Mouse (Mus musculus) layer of hippocampus, adult 9-11 months (tissue): Measurements from ENCODE around the gene Cdh23.
A peak's percentile ranks its signal among the peaks of the same experiment; 100 is the strongest.

Experiments used
- DNase-seq: peaks from one replicate; pipeline ENCODE4 v3.0.0; 2022

Cdh23 gene

DNA sequence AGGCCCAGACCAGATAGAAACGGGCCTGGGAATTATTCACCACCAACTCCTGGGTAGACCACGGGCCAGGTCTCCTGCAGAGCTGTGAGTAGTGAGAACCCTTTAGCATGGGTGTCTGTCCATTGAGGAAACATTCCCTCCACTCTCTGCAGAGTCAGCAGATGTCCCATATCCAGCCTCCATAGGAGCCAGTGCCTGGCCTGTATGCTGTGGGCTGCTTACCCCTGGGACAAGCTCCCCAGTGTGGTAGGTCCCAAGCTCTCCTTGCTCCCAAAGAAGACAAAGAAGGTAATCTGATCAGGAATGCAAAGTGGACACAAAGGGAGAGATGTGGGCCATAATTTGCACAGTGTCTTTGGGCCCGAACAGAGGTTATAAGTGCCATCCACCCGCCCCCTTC is 124.8 kb downstream of the Cdh23 start:
- DNase-seq = no peak

DNA sequence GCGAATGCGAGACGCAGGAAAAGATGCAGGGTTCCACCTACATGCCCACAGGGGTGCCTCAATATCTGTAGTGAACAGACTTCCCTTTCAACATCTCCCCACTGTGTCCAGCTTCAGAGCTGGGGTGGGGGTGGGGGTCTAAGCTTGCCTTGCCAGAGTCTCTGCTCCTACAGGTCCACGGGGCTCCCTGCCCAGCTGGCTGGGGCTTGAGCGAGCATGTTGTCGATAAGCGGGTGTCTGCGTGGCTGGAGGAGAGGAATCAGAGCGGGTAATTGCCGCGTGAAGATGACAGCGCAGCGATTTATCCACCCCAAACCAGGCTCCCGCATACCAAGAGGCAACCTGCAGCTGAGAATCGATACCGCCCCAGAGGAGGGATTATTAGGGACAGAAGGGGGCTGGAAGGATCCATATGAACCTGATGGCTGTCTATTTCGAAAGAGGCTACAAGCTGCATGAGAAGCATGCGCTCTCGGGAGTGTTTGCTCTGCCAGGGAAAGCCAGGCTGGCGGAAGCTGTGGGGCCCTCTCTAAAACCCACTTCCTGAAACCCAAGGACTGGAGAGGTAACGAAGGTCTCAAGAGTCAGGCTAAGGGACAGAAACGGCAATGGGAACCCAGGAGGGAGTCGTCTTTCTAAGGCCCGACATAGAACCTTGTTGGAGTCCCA is 129.8 kb downstream of the Cdh23 start:
- DNase-seq = no peak

DNA sequence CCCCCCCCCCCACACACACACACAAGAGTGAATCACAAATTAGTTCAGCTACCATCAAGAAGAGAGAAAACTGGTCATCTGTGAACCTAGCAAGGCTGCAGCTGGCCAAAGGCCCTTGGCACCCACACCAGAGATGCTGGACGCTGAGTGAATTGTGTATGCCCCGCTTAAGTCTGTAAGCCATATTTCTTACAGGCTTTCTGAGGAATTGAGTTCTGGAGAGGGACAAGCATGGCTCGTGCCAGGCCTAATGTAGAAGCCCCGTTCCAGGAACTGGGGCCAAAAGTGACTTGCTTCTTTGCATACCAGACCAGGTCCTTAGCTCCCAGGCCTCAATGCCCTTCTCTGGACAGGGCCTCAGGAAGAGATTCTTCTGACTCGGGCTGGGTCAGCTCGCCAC is 132.2 kb downstream of the Cdh23 start:
- DNase-seq = no peak

DNA sequence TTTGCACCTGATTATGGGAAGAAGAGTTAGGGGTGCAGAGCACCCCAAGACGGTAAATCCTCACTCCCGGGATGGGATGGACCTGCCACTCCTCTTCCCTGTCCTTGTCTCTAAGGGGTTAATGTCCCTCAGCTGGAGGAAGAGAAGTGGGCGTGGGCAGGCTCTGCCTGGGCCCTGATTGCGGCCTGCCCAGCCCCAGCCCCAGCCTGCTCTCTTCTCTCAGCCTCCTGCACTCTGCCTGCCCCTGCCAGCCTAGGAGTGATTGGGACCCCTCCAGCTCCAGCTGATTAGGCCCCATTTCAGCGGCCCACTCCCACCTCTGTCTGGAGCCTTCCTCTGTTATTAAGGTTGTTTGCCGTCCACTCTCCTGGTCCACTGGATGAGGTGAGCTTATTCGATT is 133.3 kb downstream of the Cdh23 start:
- no peak for DNase-seq

DNA sequence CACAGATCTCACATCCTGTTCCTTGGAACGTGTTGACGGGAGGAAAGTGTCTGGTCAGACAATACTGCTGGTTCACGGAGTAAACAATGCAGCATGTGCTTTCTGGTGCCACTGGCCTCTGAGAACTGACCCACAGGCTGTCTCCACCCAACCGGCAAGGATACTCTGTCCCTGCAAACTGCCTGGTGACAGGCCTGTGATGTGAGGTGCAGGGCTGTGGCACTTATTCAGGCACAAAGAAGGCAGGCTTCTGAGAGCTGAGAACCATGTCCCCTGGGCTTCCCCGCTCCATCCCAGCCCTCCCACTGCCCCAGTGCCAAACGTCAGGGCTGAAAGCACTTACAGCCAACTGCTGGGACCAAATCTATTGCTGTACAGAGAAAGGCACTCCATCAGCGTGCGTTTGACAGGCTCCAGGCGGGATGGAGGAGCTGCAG is 137.8 kb downstream of the Cdh23 start:
- no peak for DNase-seq

DNA sequence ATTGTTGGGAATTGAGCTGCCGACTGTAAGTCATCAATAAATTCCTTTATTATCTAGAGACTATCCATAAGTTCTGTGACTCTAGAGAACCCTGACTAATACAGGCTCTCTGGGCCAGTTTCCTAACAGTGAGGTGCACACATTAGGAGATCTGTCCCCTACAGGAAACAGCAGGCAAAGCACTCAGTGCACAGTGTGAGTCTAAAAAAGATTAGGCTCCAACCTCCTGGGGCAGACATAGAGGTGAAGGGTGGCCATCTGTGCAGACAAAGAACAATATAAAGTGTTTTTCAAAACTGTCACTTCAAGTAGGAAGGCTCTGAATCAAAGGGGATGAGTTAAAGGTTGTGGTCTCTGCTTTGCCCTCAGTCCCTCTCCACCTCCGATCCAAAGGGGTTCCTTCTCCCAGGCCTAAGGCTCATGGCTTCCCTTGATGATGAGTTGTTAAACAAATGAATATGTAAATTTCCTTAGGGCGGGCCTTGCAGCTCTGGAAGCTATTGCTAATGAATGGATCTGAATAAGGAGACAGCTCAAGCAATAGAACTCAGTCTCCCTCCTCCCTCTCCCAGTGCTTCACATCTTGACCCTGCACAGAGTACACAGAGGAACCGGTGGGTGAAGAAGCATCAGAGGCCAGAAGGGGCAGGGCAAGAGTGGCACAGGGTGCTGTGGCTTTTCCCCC is 143.2 kb downstream of the Cdh23 start:
- DNase-seq = no peak

DNA sequence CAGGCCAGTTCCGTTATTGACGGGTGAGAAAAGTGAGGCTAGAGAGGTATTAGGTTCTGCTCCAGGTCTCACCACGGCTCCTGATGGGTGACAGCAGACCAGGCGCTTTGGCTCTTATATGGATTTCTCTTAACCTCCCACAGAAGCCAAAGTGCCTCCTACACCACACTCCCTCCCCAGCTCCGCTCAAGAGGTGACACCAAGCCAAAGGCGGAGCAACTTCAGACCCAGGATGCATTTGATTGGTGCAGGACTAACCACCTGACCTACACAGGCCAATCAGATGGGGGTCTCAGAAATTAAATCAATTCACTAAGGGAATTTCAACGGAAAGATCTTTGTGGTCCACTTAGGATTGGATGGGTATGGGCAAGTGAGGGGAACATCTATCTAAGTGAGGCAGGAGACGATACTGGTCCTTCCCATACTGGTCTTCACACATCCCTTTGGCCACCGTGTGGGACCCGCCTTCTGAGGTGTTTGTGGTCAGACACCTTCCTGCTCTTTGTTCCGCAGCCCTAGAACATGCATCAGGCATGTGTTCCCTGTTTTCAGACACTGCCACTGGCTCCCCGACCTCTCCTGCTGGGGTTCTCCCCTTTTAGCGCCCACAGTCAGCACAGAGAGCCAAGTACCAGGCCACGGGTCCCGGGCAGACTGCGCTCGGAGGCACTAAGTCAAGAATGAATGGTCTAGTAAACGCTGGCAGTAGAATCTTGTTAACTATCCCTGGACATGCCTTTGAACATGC is 157.0 kb downstream of the Cdh23 start:
- no peak for DNase-seq

DNA sequence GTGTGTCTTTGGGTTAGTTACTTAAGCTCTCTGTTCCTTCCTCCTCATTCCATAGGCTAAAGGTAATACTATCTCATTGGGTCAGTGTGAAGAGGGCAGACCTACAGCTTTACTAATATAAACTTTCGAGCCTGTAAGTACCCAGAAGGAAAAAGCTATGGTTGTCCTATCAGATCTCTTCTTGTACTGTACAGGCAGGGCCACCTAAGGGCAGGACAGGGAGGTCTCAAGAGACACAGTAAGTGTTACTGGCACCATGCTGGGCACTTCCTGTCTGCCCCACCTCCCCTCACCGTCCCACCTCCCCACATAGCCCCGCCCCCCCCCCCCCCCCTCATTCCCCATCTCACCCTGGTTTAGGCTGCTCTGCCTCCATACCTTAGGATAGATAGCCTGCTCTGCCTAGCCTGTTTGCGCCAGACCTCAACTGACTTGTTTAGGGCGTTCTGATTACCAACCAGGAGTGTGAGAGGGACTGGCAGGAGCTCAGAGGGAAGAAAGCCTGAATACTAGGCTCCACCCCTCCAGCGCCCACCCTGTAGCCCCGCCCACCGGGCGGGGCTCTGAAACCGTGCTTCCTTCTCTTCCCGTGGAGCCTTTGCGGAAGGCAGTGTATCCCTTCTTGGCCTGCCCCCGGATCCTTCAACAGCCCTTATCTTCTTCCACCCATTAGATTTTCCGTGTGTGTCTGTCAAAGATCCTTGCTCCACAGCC is 160.0 kb downstream of the Cdh23 start:
- no peak for DNase-seq

DNA sequence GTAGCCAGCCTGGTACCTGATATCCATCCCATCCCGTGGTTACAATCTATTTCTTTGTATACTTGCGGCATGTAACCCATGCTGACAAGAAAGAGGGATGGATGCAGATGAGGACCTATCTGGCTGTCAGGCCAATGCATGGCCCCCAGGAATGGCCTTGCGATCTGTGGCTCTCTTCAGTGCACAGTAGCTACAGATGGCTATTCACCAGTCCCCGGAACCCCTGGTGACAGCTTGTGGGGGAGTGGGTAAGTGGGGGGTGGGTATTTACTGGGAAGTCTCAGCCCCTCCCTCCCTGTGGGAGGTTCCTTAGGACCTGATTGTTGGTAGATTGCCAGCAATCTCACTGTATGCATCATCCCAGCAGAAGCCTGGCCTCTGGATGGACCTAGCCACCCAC is 163.8 kb downstream of the Cdh23 start:
- DNase-seq = no peak

DNA sequence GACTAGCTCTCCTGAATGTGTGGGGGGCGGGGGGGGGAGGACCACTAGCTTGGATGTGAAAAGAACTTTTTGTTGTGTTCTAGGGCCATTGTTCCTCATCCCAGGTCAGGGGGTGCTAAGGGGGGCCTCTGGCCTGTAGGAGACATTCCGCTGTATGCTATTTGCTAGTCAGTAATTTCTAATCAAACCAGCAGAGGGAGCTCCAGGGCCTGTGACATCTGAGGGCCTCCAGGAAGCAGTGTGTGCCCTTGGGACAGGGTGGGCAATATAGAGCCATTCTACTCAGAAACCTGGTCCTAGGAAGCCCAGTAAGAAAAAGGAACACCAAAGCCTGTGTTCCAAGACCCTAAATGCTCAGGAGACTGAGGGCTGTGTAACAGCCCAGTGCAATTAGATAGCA is 164.9 kb downstream of the Cdh23 start:
- peak; percentile 14 for DNase-seq

DNA sequence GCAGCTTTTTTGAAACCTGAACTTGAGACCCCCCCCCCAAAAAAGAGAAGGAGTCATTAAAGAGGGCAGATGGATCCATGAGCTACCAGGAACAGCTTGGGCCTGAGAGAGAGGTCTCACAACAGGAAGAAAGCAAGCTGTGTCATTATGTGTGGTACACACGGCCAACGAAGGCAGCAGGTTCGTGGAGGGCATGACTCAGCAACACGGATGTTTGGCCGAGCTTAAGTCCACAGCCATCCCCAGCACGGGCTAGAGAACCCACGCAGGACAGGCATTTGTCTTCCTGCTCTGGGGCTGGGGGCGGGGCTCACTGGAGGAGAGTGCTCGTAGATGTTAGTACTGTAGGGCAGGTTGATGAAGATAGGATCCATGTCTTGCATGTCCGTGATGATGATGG is 165.7 kb downstream of the Cdh23 start:
- no peak for DNase-seq

DNA sequence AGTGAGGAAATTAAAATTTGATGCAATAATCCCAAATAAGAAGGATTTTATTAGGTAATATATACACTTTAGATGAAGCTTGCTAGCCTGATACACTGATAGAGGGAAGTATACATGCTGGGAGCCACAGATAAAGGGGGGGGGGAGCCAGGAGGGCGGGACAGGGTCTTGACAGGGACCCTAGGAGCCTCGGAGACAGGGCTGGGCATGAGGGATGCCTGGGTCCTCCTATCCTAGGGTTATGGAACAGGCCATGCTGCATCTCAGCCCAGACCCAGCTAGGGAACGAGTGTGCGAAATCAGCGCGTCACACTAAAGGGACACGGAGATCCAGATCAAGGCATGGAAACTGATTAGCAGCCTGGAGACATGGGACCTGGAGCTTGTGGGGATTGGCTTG is 168.3 kb downstream of the Cdh23 start:
- DNase-seq = no peak

DNA sequence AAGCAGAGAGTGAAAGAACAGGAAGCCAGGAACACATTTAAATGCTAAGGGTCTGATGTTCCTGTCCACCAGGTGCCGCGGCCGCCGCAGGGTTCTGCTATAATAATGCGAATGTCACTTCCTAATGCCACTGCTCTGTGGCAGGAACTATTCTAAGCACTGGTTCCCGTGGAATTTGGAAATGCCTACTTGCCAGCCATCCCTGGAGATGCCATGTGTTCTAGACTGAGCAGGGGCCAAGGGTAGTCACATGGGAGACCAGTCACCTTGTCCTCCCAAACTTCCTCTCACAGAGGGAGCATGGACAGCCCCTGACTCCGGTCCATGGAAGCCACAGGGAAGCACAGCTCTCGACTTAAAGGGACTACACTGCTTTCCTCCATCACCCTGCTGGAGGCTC is 171.2 kb downstream of the Cdh23 start:
- no peak for DNase-seq

DNA sequence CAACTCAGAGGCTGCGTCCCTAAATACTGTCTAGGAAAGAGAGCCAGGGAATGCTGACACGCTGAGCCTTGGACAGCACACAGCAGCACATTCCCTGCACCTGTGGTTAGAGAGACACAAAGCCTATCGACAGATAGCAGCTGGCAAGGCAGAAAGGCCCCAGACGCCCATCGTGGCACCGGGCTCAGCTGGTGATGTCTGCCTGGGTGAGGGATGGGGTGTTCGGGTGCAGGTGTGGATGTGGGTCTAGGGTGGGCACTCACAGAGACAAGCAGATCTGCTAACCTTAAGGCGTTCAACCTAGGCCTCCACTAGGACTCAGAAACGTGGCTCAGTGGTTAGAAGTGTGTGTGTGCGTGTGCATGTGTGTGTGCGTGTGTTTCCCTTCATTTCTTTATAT is 180.0 kb downstream of the Cdh23 start:
- no peak for DNase-seq

DNA sequence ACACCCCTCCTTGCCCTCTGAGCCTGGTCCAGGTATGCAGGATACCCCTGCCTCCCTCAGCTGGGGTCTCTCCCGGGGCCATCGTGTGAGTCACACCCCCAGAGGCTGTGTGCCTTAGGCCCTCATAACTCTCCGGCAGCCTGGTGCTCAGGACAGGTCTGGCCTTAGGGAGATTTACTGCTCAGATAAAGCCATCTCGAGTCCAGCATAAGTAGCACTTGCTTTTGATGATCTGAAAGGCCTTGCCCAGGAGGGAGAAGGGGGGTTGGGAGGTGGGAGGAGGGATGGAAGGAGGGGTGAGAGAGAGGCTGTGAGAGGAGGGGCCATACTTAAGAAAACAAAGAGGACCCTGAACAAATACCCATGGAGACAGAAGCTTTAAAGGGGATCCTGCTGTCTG is 197.8 kb downstream of the Cdh23 start:
- no peak for DNase-seq

DNA sequence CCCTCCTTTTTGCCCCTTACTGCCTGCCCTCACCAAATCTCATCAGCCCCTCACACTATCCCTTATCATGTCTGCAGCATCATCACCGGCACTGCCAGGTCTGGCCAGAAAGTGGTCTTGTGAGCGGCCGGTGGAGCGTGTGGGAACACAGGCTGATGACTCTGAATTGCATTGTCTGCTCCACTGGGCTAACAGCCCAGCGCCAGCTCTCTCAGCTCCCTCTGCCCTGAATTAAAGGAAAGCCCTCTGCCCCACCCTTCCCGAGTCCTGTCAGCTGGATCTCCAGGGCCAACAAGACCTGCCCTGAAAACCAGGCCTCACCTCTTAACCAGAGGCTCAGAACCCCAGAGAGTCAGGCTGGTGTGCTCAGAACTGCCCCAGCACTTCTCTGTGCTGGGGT is 201.2 kb downstream of the Cdh23 start:
- no peak for DNase-seq

DNA sequence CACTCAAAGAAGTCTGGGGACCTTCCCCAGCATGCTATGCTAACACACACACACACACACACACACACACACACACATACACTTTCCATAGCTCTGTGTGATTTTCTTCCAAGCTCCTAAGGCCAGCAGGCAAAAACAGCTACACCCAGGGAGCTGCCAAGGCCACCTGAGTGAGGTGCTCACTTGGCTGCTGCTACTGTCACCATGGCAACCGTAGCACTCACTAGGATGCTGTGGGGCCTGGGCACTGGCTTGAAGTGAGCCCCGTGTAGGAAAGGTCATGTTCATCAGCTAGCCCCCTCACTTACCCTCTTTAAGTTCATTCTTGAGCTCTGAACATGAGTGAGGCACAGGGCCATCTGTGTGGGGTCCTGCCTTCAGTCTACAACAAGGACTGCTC is 204.8 kb downstream of the Cdh23 start:
- no peak for DNase-seq

DNA sequence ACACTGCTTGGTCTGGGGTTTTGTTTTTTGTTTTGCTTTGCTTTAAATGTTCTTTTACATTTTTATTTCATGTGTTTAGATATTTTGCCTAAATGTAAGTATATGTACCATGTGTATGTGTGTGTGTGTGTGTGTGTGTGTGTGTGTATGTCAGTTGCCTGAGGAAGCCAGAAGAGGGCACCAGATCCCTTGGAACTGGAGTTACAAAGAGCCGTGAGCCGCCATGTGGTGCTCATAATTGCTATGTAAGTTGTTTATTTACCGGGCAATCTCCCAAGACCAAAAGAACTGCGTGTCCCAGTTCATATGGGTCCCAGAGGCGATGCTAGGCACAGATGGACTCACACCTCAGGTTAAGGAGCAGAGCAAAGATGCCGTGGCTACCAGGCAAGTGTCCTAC is 214.9 kb downstream of the Cdh23 start:
- DNase-seq = no peak

DNA sequence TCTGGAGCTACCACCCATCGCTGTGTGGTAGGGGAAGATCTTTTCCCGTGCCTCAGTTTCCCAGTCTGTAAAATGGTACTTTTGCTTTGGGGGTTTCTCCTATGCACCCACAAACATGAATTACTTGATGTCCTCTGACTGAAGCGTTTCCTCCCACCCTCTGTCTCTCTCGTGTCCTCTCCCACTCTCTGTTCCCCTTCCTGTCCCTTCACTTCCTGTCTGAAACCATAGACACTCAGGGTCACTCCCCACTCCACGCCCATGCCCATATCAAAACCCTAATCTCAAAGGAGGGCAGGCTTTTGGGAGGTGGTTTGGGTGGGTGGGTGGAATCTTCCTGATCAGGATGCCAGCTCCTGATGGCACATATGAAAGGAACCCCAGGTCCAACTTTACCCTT is 221.7 kb downstream of the Cdh23 start:
- no peak for DNase-seq

DNA sequence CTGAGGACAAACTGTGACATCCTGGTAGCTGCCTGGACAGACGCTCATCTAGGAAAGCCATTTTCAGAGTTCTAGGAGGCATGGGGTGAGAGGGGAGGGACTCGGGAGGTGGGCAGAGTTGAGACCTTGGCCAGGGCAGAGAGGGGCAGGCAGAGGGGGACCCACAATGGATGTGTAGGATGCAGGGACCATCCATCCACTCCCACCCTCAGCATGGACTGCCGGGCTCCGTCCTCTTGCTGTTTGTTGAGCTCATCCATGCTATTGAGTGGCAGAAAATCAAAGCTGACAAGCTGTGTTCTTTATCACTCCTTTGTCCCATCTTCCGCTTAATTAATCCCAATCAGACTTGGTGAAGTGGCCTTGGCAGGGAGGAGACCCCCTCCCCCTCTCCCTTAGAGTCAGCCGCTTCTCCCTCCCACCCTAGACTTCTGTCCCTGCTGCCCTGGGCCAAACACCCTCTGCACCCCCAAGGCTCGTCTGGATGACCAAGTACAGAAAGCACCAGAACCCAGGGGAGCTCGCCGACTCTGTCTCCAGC is 222.4 kb downstream of the Cdh23 start:
- no peak for DNase-seq

DNA sequence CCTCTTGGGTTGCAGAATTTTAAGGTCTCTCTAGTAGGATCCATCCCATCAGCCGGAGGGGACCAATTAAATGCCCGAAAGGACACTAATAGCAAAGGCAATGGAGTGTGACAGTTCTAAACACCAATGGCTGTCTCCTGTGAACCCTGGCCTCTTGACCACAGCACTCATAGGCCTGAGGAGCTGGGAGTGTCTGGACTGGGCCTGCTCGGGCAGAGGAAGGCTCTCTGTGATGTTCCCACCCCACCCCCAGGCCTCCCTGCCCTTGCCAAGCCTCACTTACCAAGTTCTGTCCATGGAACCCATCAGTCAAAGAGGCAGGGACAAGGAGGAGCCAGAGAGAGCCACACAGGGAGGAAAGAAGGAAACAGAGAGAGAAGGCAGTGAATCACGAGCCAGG is 228.5 kb downstream of the Cdh23 start:
- DNase-seq = no peak

DNA sequence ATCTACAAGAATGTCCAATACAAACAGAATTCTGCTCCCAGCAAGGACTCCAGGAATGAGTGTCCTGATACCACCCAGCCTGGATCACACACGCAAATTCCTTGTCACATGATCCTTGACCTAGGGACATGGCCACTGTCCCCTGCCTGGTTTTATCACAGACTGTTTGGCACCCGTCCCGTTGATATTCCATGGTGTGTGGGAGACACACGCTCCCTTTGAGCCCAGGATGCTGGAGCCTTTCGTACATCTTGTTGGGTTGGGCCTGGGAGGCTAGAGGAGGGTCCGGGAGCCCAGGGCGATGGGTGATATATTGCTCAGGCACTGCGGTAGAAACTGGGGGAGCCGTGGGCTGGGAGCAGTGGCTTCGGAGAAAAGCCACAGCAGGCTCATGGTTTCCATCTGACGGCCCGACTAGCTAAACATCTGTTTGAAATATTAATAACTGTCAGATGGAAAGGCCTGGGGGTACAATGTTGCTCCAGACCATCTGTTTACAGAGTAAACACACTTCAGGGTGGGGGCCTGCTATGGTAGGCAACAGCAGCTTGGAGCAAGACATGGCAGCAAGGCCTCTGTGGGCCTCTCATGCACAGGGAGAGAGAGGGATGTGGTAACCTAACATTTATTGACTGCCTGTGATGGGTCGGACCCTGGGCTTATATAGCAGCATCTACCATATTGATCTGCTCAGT is 232.2 kb downstream of the Cdh23 start:
- no peak for DNase-seq
